Mouse (Mus musculus) erythroblast, embryonic 14.5 days (primary cell): Measurements from ENCODE around the gene Gm17334. TPM values are rescaled to one million over a fixed set of nuclear protein-coding genes. Genes with fewer than 3 reads are reported as not detected.

Experiments used
- H3K27me3 ChIP-seq: 2 replicates; pipeline ENCODE4 v1.6.1; 2012; ENCODE audit warnings: inconsistent platforms; ENCODE audit not compliant: control insufficient read depth
- H3K36me3 ChIP-seq: 2 replicates; pipeline ENCODE4 v1.6.1; 2012; ENCODE audit warnings: mild to moderate bottlenecking, inconsistent platforms; ENCODE audit not compliant: control insufficient read depth
- H3K4me1 ChIP-seq: 2 replicates; pipeline ENCODE4 v1.6.1; 2012; ENCODE audit warnings: inconsistent platforms; ENCODE audit not compliant: control insufficient read depth
- H3K4me3 ChIP-seq: replicated peaks from 2 replicates; pipeline ENCODE3; 2012; ENCODE audit warnings: moderate library complexity, mild to moderate bottlenecking, inconsistent platforms
- H3K9me3 ChIP-seq: 2 replicates; pipeline ENCODE4 v1.6.1; 2012; ENCODE audit warnings: low read length, inconsistent platforms, mixed read lengths; ENCODE audit not compliant: control insufficient read depth
- GATA1 ChIP-seq: IDR thresholded peaks from 2 replicates; pipeline ENCODE4 v1.6.1; 2012; ENCODE audit warnings: low read length, inconsistent platforms, mixed read lengths
- TAL1 ChIP-seq: IDR thresholded peaks from 3 replicates; pipeline ENCODE4 v1.6.1; 2012; ENCODE audit warnings: low read length, inconsistent platforms, mixed read lengths
- polyA plus RNA-seq: library from polyadenylated mRNA; stranded (reverse); fragments of >175 nt; gene quantifications from 2 replicates; pipeline ENCODE4 v1.2.3, GENCODE M21; 2012

The Gm17334 gene
- polyA plus RNA-seq, 1 experiment, result not detected

DNA sequence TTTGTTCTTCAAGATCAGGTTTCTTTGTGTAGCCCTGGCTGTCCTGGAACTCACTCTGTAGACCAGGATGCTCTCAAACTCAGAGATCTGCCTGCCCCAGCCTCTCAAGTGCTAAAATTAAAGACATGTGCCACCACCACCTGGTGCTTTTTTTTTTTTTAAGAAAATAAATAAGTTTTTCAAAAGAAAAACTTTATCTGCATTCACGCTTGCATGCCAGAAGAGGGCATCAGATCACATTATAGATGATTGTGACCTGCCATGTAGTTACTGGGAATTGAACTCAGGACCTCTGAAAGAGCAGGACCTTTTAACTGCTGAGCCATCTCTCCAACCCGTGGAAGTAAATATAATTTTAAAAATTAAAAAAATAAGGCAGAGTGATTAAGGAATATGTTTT is 27.7 kb downstream of the Gm17334 start:
- H3K4me3 ChIP-seq, result no peak overlapping the region
- TF ChIP-seq GATA1 (no peak), TAL1 (no peak)
- H3K36me3 ChIP-seq, result no peaks in the 10 kb centered on the region
- no peaks in the 10 kb centered on the region for H3K9me3 ChIP-seq
- H3K27me3 ChIP-seq, result peaks cover 3% of the 10 kb centered on the region; the same call in 1 of the 2 replicates
- no peaks in the 10 kb centered on the region for H3K4me1 ChIP-seq

DNA sequence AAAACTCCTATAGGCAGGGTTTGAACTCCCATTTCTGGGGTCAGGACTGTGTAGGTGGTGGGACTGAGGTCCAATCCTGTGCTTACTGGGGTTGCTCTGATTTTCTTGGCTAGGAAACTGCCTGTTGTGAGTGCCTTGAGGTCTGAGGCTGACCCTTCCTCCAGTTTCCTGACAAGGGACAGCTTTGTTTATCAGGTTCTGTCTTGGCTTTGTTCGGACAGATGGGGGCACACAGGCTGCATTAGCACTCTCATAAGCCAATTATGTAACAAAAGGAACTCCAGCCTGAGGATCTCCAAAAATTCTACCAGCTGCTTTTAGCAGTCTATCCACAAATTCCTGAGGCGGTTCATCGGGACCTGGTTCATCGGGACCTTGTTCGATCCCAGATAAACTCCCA is 30.6 kb downstream of the Gm17334 start:
- TF ChIP-seq TAL1 (no peak), GATA1 (no peak)
- Histone ChIP-seq H3K9me3 (no peaks in the 10 kb centered on the region), H3K36me3 (no peaks in the 10 kb centered on the region), H3K4me1 (peaks cover 2% of the 10 kb centered on the region; the same call in 1 of the 2 replicates), H3K4me3 (no peak overlapping the region), H3K27me3 (peaks cover 3% of the 10 kb centered on the region; the same call in 1 of the 2 replicates)

DNA sequence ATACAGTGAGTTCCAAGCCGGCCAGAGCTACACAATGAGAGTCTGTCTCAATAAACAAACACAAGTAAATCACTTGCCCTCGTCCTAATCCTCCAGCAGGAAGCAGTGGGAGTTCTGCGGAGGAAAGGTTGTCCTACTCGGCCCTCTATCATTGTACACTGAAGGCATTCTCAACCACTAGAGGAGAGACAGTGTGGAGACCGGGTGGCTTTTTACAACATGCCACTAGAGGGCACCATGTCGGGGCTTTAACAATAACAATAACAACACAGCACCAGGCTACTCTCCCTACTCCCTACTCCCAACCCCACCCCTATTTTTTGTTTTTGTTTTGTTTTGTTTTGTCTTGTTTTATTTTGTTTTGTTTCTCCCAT is 35.4 kb downstream of the Gm17334 start:
- Histone ChIP-seq H3K36me3 (no peaks in the 10 kb centered on the region), H3K27me3 (peaks cover 3% of the 10 kb centered on the region; the same call in 1 of the 2 replicates), H3K9me3 (no peaks in the 10 kb centered on the region), H3K4me3 (no peak overlapping the region), H3K4me1 (peaks cover 14% of the 10 kb centered on the region)
- TF ChIP-seq GATA1 (no peak), TAL1 (no peak)

DNA sequence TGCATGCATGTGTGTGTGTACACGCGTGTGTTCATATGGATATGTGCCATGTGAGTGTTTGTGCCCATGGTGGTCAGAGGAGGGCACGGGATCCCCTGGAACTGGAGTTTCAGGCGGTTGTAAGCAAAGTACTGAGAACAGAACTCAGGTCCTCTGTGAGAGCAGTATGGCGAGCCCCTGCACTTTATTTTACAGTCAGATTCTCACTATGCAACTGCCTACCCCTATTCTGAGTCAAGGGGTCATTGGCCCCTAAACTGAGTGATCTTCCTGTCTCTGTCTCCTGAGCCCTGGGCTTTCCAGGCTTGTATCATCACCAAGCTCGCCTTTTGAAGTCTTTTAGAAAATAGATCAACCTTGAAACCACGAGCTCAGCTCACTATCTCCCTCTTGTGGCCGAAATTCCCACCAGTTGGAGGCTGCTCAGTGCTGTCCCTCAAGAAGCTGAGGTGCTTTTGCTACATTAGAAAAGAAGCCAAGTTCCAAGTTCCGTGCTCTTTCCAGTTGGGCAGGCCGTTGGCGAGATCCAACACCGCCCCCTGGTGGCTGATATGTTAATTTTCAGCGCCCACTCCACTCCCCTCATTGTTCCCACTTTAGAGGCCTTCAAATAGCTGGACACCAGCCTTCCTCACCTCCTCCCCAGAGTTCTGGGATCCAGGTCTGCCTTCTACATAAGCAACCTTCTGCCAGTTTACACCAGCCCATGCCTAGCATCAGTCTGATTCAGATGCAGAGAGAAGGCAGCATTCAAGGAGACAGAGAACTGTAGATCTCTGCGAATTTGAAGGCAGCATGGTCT is 36.0 kb downstream of the Gm17334 start:
- Histone ChIP-seq H3K4me1 (peaks cover 14% of the 10 kb centered on the region), H3K4me3 (no peak overlapping the region), H3K36me3 (no peaks in the 10 kb centered on the region), H3K9me3 (no peaks in the 10 kb centered on the region), H3K27me3 (no peaks in the 10 kb centered on the region)
- TF ChIP-seq GATA1, result no peak
- no peak for TF ChIP-seq TAL1

DNA sequence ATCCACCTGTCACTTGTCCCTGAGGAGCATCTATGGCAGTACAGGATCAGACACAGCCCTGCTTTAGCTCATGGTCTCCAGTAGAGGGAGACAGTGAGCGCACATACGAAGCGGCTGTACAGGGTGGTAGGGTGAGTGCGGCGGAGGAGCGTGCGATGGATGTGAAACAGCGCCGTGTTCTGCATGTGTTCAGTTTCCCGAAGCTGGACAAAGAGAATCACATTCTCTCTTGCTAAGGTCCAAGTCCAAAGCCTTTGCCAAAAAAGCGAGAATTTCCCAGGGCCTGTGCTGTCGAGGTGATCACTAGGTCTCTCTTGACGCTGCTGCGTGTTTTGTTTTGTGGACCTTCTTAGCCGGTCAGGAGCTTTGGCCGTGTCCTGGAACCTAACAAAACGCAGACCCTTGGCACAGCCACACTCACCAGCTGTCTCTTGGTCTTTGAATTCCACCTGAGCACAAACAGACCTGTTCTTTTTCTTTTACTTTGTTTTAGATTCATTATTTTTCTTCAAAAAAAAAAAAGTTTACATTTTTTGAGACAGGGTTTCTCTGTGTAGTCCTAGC is 37.2 kb downstream of the Gm17334 start:
- Histone ChIP-seq H3K27me3 (no peaks in the 10 kb centered on the region), H3K4me3 (peak overlapping the region; percentile 38), H3K9me3 (no peaks in the 10 kb centered on the region), H3K36me3 (no peaks in the 10 kb centered on the region), H3K4me1 (peaks cover 14% of the 10 kb centered on the region)
- TF ChIP-seq GATA1 (no peak), TAL1 (no peak)

DNA sequence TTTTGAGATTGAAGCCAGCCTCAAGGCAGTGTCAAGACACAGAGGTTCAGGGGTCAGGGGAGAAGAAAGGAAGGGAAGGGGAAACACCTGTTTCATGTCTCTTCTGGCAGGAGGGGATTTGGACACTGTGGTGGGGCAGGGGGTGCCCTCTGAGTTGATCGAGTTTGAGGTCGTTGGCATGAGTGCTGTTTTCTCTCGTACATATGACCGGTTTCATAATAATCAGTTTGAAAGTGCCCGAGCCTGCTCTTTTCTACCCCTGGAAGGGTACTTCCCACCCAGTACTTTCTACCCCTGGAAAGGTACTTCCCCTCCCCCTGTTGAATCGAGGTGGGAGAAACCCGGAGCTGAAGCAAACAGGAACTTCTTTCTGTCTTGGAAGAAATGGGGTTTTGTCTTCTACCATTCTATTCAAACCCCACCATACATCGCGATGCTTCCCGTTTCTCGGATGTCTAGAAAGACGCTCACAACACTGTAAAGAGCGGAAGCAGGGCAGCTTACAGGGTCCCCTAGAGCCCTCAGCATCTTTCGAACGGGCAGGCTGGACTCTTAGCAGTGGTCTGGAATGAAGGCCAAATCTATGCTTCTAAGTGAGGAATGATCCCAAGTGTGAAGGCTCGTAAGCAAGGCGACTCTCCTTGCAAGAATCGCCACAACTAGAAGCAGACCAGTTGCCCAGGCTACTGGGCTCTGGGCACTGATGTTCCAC is 37.9 kb downstream of the Gm17334 start:
- no peaks in the 10 kb centered on the region for H3K9me3 ChIP-seq
- peaks cover 14% of the 10 kb centered on the region for H3K4me1 ChIP-seq
- H3K27me3 ChIP-seq, result no peaks in the 10 kb centered on the region
- TF ChIP-seq GATA1, result no peak
- no peak for TF ChIP-seq TAL1
- peak overlapping the region; percentile 38 for H3K4me3 ChIP-seq
- no peaks in the 10 kb centered on the region for H3K36me3 ChIP-seq

DNA sequence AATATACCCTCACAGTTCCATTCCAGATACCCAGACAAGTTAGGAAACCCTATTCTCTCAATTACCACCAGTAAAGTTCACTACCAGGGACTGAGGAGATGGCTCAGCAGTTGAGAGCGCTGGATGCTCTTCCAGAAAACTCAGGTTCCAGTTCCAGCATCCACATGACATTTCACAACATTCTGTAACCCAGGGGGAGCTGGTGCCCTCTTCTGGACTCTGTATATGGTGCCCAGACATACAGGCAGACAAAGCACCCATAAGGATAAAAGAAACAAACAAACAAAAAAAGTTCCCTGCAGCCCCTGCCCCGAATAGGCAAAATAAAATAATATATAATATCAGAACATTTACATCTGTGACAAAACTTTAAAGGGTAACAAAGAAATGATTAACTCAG is 38.6 kb downstream of the Gm17334 start:
- Histone ChIP-seq H3K27me3 (no peaks in the 10 kb centered on the region), H3K36me3 (no peaks in the 10 kb centered on the region), H3K4me1 (peaks cover 14% of the 10 kb centered on the region), H3K4me3 (no peak overlapping the region), H3K9me3 (no peaks in the 10 kb centered on the region)
- TF ChIP-seq TAL1 (no peak), GATA1 (no peak)

DNA sequence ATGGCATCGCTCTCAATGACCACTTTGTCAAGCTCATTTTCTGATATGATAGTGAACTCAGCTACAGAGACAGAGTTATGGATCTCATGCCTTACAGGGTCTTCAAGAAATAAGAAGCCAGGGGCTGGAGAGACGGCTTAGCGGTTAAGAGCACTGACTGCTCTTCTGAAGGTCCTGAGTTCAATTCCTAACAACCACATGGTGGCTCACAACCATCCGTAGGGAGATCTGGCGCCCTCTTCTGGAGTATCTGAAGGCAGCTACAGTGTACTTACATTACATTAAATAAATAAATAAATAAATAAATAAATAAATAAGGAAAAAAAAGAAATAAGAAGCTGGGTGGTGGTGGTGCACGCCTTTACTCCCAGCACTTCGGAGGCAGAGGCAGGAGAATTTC is 39.2 kb downstream of the Gm17334 start:
- no peaks in the 10 kb centered on the region for H3K36me3 ChIP-seq
- TF ChIP-seq GATA1, result no peak
- no peak for TF ChIP-seq TAL1
- no peak overlapping the region for H3K4me3 ChIP-seq
- peaks cover 14% of the 10 kb centered on the region for H3K4me1 ChIP-seq
- no peaks in the 10 kb centered on the region for H3K27me3 ChIP-seq
- H3K9me3 ChIP-seq, result no peaks in the 10 kb centered on the region

DNA sequence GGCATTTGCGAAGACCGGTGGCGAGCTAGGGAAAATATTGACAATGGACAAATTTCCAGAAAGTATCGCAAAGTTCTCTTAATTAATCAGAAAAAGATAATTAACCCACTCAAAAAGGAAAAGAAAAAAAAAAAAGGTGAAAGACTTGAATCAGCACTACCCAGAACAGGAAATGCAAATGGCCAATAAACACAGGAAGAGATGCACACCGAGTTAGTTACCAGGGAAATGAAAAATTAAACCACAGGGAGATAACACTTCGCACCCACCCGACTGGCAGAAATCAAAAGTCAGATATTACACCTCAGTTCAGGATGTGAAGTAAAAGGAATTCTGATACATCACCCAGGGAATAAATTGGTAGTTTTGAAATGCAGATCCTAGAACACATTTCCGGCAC is 40.7 kb downstream of the Gm17334 start:
- H3K9me3 ChIP-seq, result no peaks in the 10 kb centered on the region
- no peak overlapping the region for H3K4me3 ChIP-seq
- H3K27me3 ChIP-seq, result no peaks in the 10 kb centered on the region
- no peaks in the 10 kb centered on the region for H3K36me3 ChIP-seq
- peaks cover 12% of the 10 kb centered on the region for H3K4me1 ChIP-seq
- TF ChIP-seq GATA1 (no peak), TAL1 (no peak)
